Mouse (Mus musculus): ENCODE data around the gene Epb41.
A peak's percentile ranks its signal among the peaks of the same experiment; 100 is the strongest.

Gene Epb41

GRCm38 (mm10) chr4:131919506-131920140 is 155.5 kb downstream of the Epb41 start:
- DNase-seq = no peak

DNA sequence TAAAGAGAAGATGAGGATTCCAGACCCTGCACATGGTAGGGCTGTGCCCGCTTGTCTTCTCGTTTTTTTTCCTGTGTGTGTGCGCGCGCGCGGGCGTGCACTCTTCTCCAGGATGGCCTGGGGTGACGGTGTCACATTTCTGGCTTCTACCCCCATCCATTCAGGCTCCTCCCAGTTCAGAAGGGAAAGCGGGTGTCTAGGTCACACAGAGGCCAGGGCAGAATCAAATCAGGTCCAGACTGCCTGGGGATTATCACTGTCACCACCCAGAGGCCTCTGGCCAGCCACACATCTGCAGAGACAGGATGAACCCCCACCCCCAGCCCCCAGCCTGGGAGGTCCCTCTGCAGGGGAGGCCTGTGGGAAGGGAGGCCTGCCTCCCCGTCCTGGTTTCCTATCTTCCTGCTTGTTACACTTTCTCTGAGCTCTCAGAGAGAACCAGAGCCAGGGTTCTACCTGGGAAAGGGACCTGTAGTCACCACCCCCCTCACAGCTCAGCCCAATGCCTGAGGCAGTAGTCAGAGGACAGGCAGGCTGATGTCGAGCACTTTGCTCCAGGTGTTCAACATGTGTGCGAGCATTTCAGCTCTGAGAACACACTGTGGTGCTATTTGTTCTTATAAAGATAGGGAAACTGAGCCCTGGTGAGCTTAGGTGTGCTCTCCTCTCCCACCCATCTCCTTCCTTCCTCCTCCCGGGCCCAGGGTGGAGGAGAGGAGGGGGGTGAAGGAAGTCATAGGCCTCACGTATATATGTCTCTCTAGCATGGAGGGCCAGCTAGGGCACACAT is 156.2 kb downstream of the Epb41 start:
- DNase-seq = peak; percentile 65 to 73

DNA sequence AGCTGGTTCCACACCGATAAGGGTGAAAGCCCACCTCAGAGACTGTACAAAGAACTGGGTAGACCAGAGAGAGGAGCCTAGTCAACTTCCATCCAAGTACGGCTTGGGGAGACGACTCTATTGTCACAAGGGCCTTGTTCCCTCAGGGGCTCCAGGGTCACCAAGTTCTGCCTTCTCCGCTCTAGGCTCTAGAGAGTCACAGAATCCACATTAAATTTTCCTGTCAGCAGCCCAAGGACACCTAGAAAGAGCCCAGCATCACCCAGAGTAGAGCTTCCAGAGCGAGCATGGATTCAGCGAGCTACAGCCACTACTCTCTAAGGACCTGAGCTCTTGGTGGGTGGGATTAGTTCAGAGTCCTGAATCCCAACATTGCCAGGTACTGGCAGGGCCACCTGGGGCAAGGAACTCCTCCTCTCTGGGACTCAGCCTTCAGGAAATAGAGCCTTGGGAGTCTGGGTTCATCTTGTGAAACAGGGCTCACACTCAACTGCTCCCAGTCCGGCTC is 157.0 kb downstream of the Epb41 start:
- DNase-seq = no peak

DNA sequence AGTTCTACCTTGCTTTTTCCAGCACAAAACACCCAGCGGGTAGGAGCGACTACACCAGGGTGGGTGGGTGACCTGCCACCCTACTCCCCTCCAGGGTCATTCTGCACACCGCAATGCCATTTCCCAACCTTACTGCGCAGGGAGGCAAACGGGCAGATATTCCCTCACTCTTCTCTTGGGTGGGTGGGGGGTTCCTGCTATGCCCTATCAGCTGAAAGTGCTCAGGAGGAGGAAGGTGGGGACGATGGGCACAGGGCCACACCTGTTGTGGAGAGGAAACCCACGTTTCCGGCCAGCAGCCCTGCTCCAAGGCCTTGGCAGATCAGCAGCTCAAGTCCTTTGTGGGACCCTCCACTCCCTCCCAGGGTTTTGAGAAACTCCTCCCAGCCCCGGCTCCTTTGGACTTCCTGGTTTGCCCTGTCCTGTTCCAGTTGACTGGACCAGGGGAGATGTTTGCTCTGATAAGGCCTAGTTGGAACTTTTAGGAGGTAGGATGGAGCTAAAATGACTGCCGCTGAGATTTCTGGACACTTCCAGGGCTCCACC is 158.0 kb downstream of the Epb41 start:
- peak; percentile 52 to 68 for DNase-seq

GRCm38 (mm10) chr4:131916425-131916824 is 158.7 kb downstream of the Epb41 start:
- peak; percentile 90 to 92 for DNase-seq

DNA sequence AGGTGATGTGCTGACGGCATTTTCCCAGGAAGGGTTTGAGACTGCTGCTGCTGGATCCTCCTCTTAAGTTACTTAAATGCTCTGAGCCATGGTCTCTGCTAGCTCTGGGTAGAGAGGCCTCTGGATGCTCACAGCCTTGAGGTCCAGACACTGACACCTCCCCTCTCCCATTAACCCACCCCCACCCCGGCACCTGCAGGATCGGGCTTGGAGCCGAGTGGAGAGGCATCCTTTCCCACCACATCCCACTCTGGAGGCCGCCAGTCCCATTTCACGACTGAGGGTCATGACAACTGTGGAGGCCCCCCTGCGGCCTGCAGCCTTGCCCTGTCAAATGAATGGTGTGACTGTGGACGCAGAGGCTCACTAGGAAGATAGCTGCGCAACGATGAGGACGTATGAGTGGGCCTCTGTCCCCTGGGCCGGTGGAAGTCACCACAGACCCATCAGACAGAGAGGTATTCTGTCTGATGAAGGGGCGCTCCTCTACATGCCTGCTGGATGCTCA is 159.2 kb downstream of the Epb41 start:
- DNase-seq = no peak

GRCm38 (mm10) chr4:131914891-131915469 is 160.1 kb downstream of the Epb41 start:
- DNase-seq = peak; percentile 71 to 73

GRCm38 (mm10) chr4:131914046-131914643 is 161.0 kb downstream of the Epb41 start:
- no peak for DNase-seq

GRCm38 (mm10) chr4:131913526-131913925 is 161.6 kb downstream of the Epb41 start:
- no peak for DNase-seq

- no peak for DNase-seq
Measured at GRCm38 (mm10) chr4:131911521-131911920, 163.6 kb downstream of the Epb41 start.

DNA sequence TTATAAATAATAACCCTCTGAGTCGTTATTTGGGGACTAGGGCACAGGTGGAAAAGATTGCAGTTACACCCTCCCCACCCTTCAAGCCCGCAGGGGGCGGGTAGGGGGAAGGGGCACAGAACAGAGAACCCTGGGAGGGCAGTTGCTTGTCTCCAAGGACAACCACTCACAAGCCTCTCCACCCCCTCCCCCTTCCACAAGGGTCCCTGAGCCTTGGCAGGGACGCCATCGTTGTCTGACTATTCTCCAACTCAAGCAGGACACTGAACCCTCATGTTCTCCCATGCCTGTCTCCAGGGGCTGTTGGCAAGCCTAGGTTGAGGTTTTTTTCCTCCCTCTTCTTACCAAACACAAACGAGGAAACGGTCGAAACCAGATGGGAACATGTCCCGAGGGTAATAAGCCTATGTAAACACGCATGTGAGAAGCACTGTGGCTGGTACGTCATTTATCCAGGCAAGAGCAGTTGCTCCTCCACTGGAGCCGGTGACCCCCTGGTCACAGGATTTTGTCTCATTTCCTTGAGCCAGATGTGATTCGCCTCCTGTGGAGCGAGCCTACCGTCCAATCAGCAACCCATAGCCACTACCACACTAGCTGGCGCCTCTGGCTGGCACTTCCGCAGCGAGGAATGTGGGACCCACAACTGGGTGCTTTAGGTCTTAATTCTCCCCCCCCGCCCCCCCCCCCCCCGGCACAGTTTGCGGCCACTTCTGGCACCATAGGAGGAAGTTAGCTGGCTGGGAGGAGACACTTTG is 164.7 kb downstream of the Epb41 start:
- peak; percentile 50 to 51 for DNase-seq

- DNase-seq = no peak
Measured at GRCm38 (mm10) chr4:131907912-131908311, 167.2 kb downstream of the Epb41 start.

DNA sequence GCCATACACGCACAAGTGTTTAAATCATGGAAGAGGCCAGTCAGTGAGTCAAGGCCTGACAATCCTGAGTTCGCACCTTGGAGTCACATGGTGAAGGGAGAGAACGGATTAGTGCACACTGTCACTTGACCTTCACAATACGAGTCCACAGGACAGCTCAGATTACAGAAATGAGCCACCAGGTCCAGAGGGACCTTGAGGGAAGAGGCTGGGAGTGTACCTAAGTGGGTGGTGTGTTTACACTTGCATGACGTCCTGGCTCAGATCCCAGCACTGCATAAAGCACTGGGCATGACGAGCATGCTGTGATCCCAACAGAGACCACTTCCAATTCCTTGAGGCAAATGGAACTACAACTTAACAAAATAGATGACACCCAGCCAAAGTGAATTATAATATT is 168.7 kb downstream of the Epb41 start:
- peak; percentile 53 to 62 for DNase-seq

GRCm38 (mm10) chr4:131904478-131904877 is 170.6 kb downstream of the Epb41 start:
- peak; percentile 70 to 83 for DNase-seq

- DNase-seq = no peak
Measured at GRCm38 (mm10) chr4:131901090-131901489, 174.0 kb downstream of the Epb41 start.

DNA sequence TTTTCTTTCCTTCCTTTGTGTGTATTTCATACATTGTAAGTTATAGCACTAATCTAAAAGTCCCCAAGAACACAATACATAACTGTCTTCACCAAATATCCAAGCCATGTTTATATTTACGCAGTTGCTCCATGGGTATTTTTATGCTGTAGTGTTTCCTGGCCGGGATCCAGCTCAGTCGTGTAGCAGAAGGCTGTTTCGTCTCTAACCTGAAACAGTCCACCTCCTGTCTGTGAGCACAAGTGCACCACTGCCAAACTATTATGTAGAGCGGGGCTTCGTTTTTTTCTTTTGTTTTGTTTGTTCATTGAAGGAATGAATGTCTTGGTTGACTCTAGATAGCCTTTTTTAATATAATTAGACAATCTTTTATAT is 176.0 kb downstream of the Epb41 start:
- DNase-seq = peak in 1 of 2 experiments; percentile 67

DNA sequence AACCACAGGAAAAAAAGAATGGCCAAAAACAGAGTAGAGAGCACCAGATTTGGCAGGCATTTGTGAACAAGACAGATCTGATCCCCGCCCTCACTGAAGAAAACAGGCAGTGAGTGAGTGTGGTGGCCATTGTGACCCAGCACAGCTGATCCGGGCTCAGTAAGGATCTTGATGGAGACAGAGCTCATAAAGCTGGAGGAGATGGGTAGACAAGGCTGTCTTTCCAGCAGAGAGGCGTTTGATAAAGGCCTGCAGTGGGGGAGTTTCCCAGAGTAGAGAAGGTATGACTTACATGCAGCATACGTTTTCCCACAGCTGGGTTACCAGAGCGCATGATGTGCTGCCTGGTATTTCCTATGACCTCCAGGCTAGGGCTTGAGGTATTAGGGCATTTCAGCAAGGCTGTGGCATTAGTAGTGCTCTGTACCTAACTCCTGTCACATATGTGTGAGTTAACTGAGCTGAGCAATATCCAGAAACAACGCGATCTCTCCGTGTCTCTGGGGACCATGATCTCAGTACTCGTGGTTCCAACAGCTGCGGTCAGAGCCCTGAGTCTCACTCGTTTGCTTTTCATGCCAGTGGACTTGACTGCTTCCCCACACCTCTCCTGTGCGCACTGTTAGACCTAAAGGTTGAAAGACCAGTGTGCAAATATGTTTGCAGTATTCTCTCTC is 176.5 kb downstream of the Epb41 start:
- no peak for DNase-seq

- DNase-seq = peak; percentile 72 to 91
Measured at GRCm38 (mm10) chr4:131897787-131898186, 177.3 kb downstream of the Epb41 start.

- no peak for DNase-seq
Measured at GRCm38 (mm10) chr4:131897109-131897508, 178.0 kb downstream of the Epb41 start.

GRCm38 (mm10) chr4:131890692-131891091 is 184.4 kb downstream of the Epb41 start:
- no peak for DNase-seq

DNA sequence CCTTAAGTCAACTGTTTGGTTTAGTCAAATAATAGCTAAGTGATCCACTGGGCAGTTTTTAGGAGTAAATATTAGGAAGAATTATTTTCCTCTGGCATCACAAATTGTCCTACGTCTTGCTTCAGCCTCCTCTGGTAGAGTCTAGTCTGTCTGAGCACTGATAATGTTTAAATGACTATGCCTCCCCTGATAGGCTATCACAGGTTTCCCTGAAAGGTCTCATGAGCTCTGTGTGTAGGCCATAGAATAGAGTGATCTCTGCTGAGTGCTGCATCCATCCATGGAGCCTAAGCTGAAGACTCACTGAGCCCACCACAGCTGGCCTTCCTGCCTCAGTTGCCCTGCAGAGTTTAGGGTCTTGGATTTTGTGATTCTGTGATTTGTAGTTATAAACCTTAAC is 186.6 kb downstream of the Epb41 start:
- DNase-seq = no peak

All from kidney, postnatal 36 days (tissue).